Mouse (Mus musculus): ENCODE data around the gene Wipf2. TPM values are rescaled to one million over a fixed set of nuclear protein-coding genes. Genes with fewer than 3 reads are reported as not detected.

The Wipf2 gene
- polyA plus RNA-seq, 1 experiment from 2014 or later, result 5.4 TPM

DNA sequence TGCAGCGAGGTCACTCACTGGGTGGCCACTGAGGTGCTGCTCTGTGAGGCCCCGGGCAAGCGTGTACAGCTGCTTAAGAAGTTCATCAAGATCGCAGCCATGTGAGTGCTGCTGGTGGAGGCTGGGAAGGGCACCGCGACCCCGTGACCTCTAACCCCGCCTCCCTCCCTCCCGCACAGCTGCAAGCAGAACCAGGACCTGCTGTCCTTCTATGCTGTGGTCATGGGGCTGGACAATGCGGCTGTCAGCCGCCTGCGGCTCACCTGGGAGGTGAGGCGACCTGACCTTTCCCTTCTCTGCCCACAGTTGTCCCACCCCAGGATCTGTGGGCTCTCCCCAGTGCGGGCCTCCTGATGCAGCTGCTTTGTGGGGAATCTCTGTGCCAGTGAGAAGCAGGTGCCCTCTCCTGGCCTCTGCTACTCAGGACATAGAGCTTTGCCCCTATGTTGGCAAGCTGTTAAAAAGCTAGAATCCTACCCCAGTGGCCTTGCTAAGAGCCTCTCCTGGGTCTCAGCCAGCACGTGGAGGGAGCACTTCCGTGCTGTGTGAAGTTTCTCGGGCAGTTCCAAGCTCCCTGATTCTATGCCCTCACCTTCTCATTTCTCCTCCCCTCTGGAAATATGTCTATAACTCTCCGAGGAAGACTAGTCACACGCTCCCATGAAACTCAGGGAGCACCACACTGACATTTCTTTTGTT, 14.1 kb upstream of the Wipf2 start:
- Histone ChIP-seq H3K4me3 (ENCODE audit: low read length) (no peak overlapping the region), H3K4me2 (replicated peaks; ENCODE audit: low read depth, low read length) (no peak overlapping the region; the same call in 1 of the 2 replicates), H3K9ac (replicated peaks; ENCODE audit: low read length) (no peak overlapping the region), H3K27me3 (ENCODE audit: insufficient read depth, low read length) (no peaks in the 10 kb centered on the region), H3K9me3 (ENCODE audit: low read length) (no peaks in the 10 kb centered on the region; the same call in 1 of the 2 replicates), H3K4me1 (ENCODE audit: insufficient read depth, low read length) (peaks cover 13% of the 10 kb centered on the region), H3K36me3 (ENCODE audit: insufficient read depth, low read length) (no peaks in the 10 kb centered on the region), H3K27ac (ENCODE audit: low read length) (no peak overlapping the region)
- 11% methylated on average over 19 of the region's 19 CpGs for WGBS
- no peak; the same call in 1 of the 2 replicates for ATAC-seq (ENCODE audit: low FRiP score, low TSS enrichment)

DNA sequence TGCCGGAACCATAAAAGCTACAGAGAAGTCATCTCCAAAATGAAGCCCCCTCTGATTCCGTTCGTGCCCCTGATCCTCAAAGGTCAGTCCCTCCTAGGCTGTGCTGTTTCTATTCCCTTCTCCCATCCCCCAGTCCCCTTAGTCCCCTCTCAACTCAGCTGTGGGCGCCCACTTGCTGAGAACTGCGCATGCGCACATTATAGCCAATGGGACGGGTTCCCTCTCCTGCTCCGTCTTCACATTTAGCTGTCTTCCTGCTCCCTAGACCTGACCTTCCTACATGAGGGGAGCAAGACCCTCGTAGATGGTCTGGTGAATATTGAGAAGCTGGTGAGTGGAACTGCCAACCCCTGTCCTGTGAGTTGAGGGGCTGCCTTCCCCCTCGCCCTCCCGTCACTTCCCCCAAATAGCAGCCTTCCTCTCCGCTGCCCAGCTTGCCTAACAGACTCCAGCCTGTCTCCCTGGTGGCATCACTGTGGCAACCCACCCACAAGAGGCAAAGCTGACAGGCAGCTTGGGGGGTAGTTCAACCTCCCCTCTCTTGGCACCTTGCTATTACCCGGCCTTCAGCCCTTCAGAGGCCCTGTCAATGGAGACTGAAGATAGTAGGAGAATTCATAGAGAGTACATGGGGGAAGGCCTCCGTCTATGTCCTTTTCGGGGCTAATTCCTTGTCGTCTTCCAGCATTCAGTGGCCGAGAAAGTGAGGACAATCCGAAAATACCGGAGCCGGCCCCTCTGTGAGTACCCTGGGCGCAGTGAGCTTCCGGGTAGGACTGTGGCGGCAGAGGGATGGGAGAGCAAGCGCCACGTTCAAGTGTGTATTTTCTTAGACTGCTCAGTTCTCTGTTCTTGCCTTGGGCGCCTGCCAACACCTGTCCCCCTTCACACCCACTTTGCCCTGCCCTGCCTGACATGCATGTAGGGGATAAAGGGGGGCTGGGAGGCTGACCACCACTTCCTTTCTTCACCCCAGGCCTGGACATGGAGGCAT, 13.0 kb upstream of the Wipf2 start:
- no peaks in the 10 kb centered on the region for H3K27me3 ChIP-seq (ENCODE audit: insufficient read depth, low read length)
- ATAC-seq (ENCODE audit: low FRiP score, low TSS enrichment), result no peak
- WGBS, result 68% methylated on average over 26 of the region's 26 CpGs
- no peak overlapping the region for H3K9ac ChIP-seq (replicated peaks; ENCODE audit: low read length)
- H3K4me1 ChIP-seq (ENCODE audit: insufficient read depth, low read length), result peaks cover 13% of the 10 kb centered on the region
- no peak overlapping the region for H3K4me3 ChIP-seq (ENCODE audit: low read length)
- H3K9me3 ChIP-seq (ENCODE audit: low read length), result no peaks in the 10 kb centered on the region; the same call in 1 of the 2 replicates
- no peak overlapping the region for H3K27ac ChIP-seq (ENCODE audit: low read length)
- no peak overlapping the region for H3K4me2 ChIP-seq (replicated peaks; ENCODE audit: low read depth, low read length)
- no peaks in the 10 kb centered on the region for H3K36me3 ChIP-seq (ENCODE audit: insufficient read depth, low read length)

DNA sequence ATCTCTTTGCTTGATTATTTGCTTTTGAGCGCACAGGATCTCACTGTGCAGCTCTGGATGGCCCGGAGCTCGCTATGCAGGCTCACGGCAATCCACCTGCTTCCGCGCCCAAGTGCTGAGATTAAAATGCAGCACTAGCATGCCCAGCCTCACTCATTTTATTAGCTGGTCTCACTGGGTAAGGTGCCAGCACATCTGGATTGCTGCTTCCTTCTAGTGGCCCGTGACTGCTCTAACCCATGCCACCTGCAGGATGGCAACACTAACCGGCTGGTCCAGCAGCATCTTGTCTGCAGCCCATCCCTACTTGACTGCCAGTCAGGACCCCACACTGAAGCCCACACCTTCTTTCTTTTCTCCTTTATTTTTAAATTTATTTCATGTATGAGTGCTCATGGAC, 9.3 kb upstream of the Wipf2 start:
- Histone ChIP-seq H3K9ac (replicated peaks; ENCODE audit: low read length) (no peak overlapping the region), H3K27ac (ENCODE audit: low read length) (no peak overlapping the region), H3K27me3 (ENCODE audit: insufficient read depth, low read length) (no peaks in the 10 kb centered on the region), H3K9me3 (ENCODE audit: low read length) (no peaks in the 10 kb centered on the region), H3K4me3 (ENCODE audit: low read length) (no peak overlapping the region), H3K36me3 (ENCODE audit: insufficient read depth, low read length) (no peaks in the 10 kb centered on the region), H3K4me2 (replicated peaks; ENCODE audit: low read depth, low read length) (no peak overlapping the region), H3K4me1 (ENCODE audit: insufficient read depth, low read length) (peaks cover 11% of the 10 kb centered on the region)
- no peak for ATAC-seq (ENCODE audit: low FRiP score, low TSS enrichment)
- 96% methylated on average over 8 of the region's 8 CpGs for WGBS

DNA sequence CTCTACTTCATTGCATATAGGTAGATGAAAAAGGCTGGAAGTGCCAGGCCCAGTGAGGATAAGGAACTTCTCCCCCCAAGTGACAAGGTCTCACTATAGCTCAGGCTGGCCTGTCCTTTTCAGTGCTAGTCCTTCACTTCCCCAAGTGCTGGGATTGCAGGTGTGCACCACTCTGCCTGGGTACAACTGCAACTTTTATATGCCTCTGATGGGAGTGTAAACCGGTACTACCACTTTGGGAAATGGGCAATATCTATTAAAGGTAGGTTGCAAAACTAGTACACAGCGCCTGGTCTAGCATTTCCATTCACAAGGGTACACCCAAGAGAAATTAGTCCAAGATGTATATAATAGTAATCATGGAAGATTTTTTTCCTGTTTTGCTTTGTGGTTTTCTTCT, 8.8 kb upstream of the Wipf2 start:
- Histone ChIP-seq H3K4me2 (replicated peaks; ENCODE audit: low read depth, low read length) (no peak overlapping the region), H3K36me3 (ENCODE audit: insufficient read depth, low read length) (no peaks in the 10 kb centered on the region), H3K9ac (replicated peaks; ENCODE audit: low read length) (no peak overlapping the region), H3K4me1 (ENCODE audit: insufficient read depth, low read length) (peaks cover 5% of the 10 kb centered on the region), H3K27ac (ENCODE audit: low read length) (no peak overlapping the region), H3K9me3 (ENCODE audit: low read length) (no peaks in the 10 kb centered on the region), H3K4me3 (ENCODE audit: low read length) (no peak overlapping the region), H3K27me3 (ENCODE audit: insufficient read depth, low read length) (no peaks in the 10 kb centered on the region)
- 88% methylated on average over 2 of the region's 2 CpGs for WGBS
- no peak for ATAC-seq (ENCODE audit: low FRiP score, low TSS enrichment)

DNA sequence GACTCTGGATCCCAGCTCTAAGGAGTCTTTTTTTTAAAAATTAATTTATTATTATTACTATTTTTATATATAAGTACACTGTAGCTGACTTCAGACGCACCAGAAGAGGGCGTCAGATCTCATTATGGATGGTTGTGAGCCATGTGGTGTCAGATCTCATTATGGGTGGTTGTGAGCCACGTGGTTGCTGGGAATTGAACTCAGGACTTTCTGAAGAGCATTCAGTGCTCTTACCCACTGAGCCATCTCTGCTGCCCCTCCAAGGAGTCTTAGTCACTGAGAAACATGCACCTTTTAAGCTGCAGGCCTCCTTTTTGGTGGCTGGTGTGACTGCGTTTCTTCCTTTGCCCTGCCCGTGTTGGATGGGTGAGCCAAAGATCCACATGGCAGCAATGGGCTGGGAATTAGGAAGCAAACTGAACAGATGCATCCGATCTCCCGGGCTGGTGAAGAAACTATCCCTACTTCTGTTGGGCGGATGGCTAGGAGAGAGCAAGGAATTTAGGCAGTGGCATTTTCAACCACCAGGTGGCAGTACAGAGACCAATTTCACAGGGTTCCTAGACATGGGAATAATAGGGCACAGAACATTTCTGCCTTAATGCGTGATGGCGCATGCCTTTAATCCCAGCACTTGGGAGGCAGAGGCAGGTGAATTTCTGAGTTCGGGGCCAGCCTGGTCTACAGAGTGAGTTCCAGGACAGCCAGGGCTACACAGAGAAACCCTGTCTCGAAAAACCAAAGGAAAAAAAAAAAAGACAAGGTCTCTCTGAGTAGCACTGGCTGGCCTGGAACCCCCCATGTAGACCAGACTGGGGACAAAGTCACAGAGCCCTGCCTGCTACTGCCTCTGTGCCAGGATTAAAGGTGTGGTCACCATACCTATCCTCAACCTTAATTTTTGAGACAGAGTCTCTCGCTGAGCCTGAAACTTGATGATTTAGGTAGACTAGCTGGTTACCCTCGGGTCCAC, 4.4 kb upstream of the Wipf2 start:
- Histone ChIP-seq H3K36me3 (ENCODE audit: insufficient read depth, low read length) (no peaks in the 10 kb centered on the region), H3K27ac (ENCODE audit: low read length) (no peak overlapping the region), H3K9me3 (ENCODE audit: low read length) (no peaks in the 10 kb centered on the region), H3K27me3 (ENCODE audit: insufficient read depth, low read length) (no peaks in the 10 kb centered on the region), H3K4me1 (ENCODE audit: insufficient read depth, low read length) (peaks cover 5% of the 10 kb centered on the region), H3K9ac (replicated peaks; ENCODE audit: low read length) (no peak overlapping the region), H3K4me2 (replicated peaks; ENCODE audit: low read depth, low read length) (0 out of 2 replicates have a peak overlapping the region, but pooled peaks have one; percentile 26), H3K4me3 (ENCODE audit: low read length) (no peak overlapping the region)
- 36% methylated on average over 14 of the region's 14 CpGs for WGBS
- peak; percentile 61 for ATAC-seq (ENCODE audit: low FRiP score, low TSS enrichment)

DNA sequence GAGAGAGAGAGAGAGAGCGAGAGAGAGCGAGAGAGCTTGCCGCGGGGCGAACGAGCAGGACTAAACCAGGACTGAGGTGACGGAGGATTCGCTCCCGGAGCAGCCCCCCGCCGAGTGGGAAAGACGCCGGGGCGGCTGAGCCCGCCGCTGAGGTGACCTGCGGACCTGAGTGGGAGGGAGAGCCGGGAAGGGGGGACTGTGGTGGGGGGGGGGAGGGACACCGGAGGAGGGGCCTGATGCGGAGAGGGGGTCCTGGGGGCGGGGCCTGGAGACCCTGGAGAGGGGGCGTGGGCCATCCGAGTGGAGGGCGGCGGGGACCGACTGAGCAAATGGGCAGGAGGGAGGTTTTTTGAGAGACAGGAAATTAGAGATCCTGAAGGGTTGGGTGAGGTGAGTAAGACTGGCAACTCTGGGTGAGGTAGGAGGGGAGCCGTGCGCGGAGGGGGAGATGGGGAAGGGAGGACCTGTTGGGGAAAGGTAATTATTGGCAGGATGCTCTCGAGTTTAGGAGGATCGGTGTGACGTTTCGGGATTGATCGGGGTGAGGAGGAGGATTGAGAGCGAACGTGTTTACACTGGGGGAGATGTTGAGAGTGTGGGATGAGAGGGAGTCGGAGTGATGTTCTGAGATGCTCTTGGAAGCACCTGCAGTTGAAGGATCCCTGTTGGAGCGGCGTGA, 452 bp downstream of the Wipf2 start:
- 0% methylated on average over 32 of the region's 39 CpGs for WGBS
- ATAC-seq (ENCODE audit: low FRiP score, low TSS enrichment), result peak; percentile 81
- Histone ChIP-seq H3K36me3 (ENCODE audit: insufficient read depth, low read length) (peaks cover 24% of the 10 kb centered on the region; the same call in 1 of the 2 replicates), H3K9ac (replicated peaks; ENCODE audit: low read length) (peak overlapping the region; percentile 79), H3K27ac (ENCODE audit: low read length) (peak overlapping the region; percentile 94), H3K9me3 (ENCODE audit: low read length) (no peaks in the 10 kb centered on the region), H3K4me1 (ENCODE audit: insufficient read depth, low read length) (peaks cover 13% of the 10 kb centered on the region), H3K4me3 (ENCODE audit: low read length) (peak overlapping the region; percentile 71), H3K27me3 (ENCODE audit: insufficient read depth, low read length) (no peaks in the 10 kb centered on the region), H3K4me2 (replicated peaks; ENCODE audit: low read depth, low read length) (peak overlapping the region; percentile 87)

DNA sequence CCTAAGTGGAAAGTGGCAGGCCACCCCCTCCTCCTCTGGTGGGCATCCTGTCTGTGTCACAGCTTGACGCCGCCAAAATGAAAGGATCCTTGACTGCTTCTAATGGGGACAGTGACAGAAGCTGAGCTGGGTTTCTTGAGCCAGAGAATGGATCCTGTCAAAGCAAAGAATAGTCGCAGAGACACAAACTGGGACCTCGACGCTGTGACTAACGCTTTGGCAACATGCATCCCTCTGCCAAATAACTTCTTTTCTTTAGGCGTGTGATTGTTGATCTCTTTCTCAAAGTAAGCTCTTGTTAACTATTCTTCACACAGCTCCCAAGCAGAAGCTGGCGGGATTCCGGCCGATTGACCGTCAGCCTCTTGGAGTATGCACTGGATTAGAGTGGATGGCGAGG, 3.9 kb downstream of the Wipf2 start:
- 97% methylated on average over 12 of the region's 12 CpGs for WGBS
- H3K27me3 ChIP-seq (ENCODE audit: insufficient read depth, low read length), result no peaks in the 10 kb centered on the region
- H3K27ac ChIP-seq (ENCODE audit: low read length), result no peak overlapping the region
- H3K4me1 ChIP-seq (ENCODE audit: insufficient read depth, low read length), result peaks cover 13% of the 10 kb centered on the region
- H3K9ac ChIP-seq (replicated peaks; ENCODE audit: low read length), result no peak overlapping the region
- no peak for ATAC-seq (ENCODE audit: low FRiP score, low TSS enrichment)
- peaks cover 33% of the 10 kb centered on the region for H3K36me3 ChIP-seq (ENCODE audit: insufficient read depth, low read length)
- H3K4me3 ChIP-seq (ENCODE audit: low read length), result no peak overlapping the region
- no peak overlapping the region for H3K4me2 ChIP-seq (replicated peaks; ENCODE audit: low read depth, low read length)
- H3K9me3 ChIP-seq (ENCODE audit: low read length), result no peaks in the 10 kb centered on the region

DNA sequence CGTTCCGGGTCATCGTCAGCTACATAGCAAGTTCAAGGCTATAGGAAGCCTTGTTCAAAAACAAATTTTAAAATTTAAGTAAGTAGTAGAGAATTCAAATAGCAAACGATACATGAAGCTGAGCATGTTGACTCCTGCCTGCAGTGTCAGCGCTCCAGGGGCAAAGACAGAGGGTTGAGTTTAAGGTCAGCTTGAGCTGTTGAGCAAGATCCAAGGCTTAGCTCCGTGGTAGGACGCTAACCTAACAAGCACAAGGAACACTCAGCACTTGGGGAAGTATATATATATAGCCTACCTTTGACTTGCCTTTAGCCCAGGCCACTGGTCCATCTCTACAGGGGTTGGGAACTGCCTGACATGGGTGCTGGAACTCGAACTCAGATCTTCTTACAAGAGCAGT, 6.5 kb downstream of the Wipf2 start:
- no peak overlapping the region for H3K27ac ChIP-seq (ENCODE audit: low read length)
- 96% methylated on average over 8 of the region's 8 CpGs for WGBS
- no peaks in the 10 kb centered on the region for H3K27me3 ChIP-seq (ENCODE audit: insufficient read depth, low read length)
- no peak overlapping the region for H3K4me2 ChIP-seq (replicated peaks; ENCODE audit: low read depth, low read length)
- H3K36me3 ChIP-seq (ENCODE audit: insufficient read depth, low read length), result peaks cover 42% of the 10 kb centered on the region
- 0 out of 2 replicates have a peak, but pooled peaks cover under 1% of the 10 kb centered on the region for H3K4me1 ChIP-seq (ENCODE audit: insufficient read depth, low read length)
- no peak for ATAC-seq (ENCODE audit: low FRiP score, low TSS enrichment)
- H3K9ac ChIP-seq (replicated peaks; ENCODE audit: low read length), result no peak overlapping the region
- no peaks in the 10 kb centered on the region for H3K9me3 ChIP-seq (ENCODE audit: low read length)
- H3K4me3 ChIP-seq (ENCODE audit: low read length), result no peak overlapping the region

DNA sequence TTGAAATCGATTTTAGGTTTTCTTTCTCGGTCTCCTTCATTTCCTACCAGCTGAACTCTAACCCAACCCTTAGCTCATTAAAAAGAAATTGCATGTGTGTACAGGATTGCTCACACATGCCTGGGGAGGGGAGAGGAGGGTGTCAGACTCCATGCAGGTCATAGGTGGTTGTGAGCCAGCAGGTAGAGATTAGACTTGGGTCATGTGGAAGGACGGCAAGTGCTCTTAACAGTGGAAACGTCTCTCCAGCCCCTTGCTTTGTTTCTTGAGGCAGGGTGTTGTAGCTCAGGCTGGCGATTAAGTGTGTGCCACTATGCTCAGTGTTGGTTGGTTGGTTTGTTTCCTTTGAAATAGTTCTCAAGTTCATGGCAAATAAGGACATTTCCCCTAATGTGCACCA, 7.4 kb downstream of the Wipf2 start:
- H3K36me3 ChIP-seq (ENCODE audit: insufficient read depth, low read length), result peaks cover 42% of the 10 kb centered on the region
- WGBS, result 84% methylated on average over 5 of the region's 5 CpGs

More for the DNA sequence above, 7.4 kb downstream of the Wipf2 start:
- Histone ChIP-seq H3K4me3 (ENCODE audit: low read length) (no peak overlapping the region), H3K9me3 (ENCODE audit: low read length) (no peaks in the 10 kb centered on the region), H3K27me3 (ENCODE audit: insufficient read depth, low read length) (no peaks in the 10 kb centered on the region), H3K4me2 (replicated peaks; ENCODE audit: low read depth, low read length) (no peak overlapping the region), H3K4me1 (ENCODE audit: insufficient read depth, low read length) (no peaks in the 10 kb centered on the region), H3K9ac (replicated peaks; ENCODE audit: low read length) (no peak overlapping the region), H3K27ac (ENCODE audit: low read length) (no peak overlapping the region)
- no peak for ATAC-seq (ENCODE audit: low FRiP score, low TSS enrichment)

All from kidney, embryonic 16.5 days (tissue).